Mouse (Mus musculus) R1 (cell line): ENCODE data around the gene Zfp850.
"Not testable (repeated sequence)": the region's sequence is repeated elsewhere in the genome, so short reads cannot be mapped to it uniquely, and the experiment has no call there.

Experiments
- DNase-seq: peaks from one replicate; pipeline ENCODE4 v3.0.0-alpha.2; 2018; ENCODE audit warnings: low read depth, low spot score

Zfp850 gene

GRCm38 (mm10) chr7:28013549-28014444 is at the start of gene Zfp850:
Gene Zfp850, minus strand, starts transcription at chr7:28014115.
- peak; percentile 90 for DNase-seq

- no peak for DNase-seq
Observed at GRCm38 (mm10) chr7:28059972-28060371, 46.1 kb upstream of the Zfp850 start.

- DNase-seq, result no peak
Observed at GRCm38 (mm10) chr7:28053046-28053930, 39.4 kb upstream of the Zfp850 start.

GRCm38 (mm10) chr7:28050584-28050983 is 36.7 kb upstream of the Zfp850 start:
- no peak for DNase-seq

GRCm38 (mm10) chr7:28049476-28050409 is 35.8 kb upstream of the Zfp850 start, which contains the start of gene Psmc4:
Gene Psmc4, minus strand, starts transcription at chr7:28050101.
- DNase-seq, result peak; percentile 99

- DNase-seq, result no peak
Observed at GRCm38 (mm10) chr7:28044524-28044923, 30.6 kb upstream of the Zfp850 start.

- no peak for DNase-seq
Observed at GRCm38 (mm10) chr7:28014445-28014810, 513 bp upstream of the Zfp850 start.

GRCm38 (mm10) chr7:28010271-28010670 is 3.6 kb downstream of the Zfp850 start:
- DNase-seq, result no peak

GRCm38 (mm10) chr7:27982197-27982596 is 31.7 kb downstream of the Zfp850 start:
- peak; percentile 44 for DNase-seq

- DNase-seq, result peak; percentile 95
Observed at GRCm38 (mm10) chr7:27978683-27979528, 35.0 kb downstream of the Zfp850 start, which contains the start of gene Zfp780b. Gene Zfp780b, minus strand, starts transcription at chr7:27979171.

GRCm38 (mm10) chr7:27949451-27949850 is 64.5 kb downstream of the Zfp850 start:
- DNase-seq, result not testable (repeated sequence)

GRCm38 (mm10) chr7:27941869-27942268 is 72.0 kb downstream of the Zfp850 start:
- not testable (repeated sequence) for DNase-seq
